Mouse (Mus musculus) lung, postnatal 10 days (tissue): Measurements from ENCODE around the gene Olfr1404.
"Not testable (repeated sequence)": the region's sequence is repeated elsewhere in the genome, so short reads cannot be mapped to it uniquely, and the experiment has no call there.

Source experiments
- DNase-seq: peaks from one replicate; pipeline ENCODE4 v3.0.0; 2021

The Olfr1404 gene

DNA sequence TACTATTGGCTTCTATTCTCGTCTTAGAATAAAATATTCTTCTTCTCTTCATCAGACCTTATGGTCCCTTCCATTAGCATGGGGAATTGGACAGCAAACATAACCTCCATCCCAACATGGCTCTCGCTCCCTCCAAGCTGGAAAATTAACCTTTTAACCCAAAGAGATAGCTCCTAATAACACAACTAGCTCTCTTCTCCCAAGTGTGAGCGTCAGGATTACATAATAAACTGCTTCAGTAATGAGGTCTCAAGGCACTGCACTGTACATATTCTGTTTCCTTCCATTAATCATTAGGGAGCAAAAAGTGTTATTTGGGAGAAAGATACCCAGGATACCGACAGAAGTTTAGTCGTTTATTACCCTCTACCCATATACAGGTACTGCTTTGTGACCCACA, at the start of gene Olfr1404:
Olfr1404 (plus strand) TSS at position 301 of the 400 bp plus-strand sequence.
- DNase-seq, result no peak

DNA sequence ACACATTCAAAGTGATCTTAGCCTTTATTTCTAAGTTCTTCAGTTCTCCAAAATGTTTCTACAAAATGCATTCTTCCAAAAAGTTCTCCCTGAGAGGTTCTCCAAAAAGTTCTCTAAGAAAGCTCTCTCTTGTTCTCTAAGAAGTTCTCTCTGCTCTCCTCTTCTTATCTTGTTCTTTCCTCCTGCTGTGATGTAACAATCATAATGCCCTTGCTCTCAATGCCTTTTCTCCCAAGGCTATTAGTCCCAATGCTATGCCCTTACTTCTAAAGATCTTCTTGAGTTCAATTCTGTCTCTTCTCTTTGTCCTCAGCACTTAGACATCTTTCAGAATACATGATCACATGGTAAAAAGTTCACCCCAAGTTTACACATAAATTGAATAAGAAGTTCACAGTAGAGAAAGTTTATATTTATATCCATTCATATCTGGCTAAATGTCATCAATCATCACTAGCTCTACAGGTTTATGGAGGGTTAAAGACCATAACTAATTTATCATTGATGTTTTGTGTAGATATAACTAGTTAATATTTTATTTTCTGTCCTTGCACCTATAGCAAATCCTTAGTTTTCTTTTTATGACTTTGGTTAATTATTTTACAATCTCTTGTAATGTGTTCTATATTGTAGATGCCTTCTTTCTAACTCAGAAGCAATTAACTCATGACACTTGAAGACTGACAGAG, 37.9 kb upstream of the Olfr1404 start:
- no peak for DNase-seq

DNA sequence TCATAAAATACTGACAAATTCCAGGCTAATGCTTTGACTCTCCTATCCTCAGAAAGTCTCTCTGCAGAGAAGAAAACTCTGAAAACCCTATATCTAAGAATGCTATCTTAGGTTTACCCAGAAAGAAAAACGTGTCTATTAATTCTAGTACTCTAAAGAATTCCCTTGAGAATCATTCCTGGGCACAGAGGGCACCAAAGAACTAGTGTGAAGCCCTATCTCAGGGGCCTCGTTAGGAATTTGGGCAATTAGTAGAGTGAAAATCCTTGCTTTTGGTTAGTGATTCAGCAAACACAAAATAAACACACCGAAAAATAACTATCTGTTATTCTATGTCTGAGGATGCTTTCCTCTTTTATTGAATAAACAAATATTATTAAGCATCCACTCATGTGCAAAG, 21.7 kb upstream of the Olfr1404 start, which contains the start of gene Olfr1406:
Olfr1406 (minus strand) TSS at position 101 of the 400 bp plus-strand sequence.
- DNase-seq, result no peak

DNA sequence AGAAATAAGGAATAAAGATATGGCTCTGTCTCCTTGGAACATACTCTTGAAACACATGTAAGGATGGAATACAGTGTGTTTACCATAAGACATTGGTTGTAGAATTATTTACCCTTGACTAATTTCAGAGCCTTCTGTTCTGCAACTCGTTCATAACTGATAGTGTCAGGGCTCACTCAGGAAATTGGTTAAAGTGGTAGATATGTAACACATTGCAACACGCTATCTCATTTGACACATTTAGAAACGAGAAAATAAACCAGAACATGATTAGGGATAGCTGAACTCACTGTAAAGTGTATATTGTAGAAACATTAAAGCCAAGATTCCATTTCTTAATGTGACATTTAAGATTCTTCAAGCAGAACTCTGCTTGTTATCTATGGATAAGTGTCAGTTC, 20.1 kb upstream of the Olfr1404 start:
- no peak for DNase-seq

DNA sequence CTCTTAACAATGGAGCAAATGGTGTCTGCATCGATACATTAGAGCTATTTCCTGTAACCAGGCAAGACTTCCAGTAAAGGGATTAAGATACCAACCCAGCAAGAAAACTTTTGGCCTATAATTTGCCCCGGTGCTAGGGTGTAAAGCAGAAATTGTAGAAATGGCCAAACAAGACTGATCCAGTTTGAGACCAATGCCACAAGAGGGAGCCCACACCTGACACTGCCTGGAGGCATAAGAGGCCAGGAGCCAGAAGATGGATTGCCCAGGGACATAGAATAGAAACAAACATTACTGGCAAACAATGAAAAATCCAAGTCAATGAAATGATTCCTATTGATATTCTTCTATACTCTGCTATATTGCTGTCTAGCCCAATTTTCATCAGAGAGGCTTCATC, 15.8 kb upstream of the Olfr1404 start:
- DNase-seq, result no peak

DNA sequence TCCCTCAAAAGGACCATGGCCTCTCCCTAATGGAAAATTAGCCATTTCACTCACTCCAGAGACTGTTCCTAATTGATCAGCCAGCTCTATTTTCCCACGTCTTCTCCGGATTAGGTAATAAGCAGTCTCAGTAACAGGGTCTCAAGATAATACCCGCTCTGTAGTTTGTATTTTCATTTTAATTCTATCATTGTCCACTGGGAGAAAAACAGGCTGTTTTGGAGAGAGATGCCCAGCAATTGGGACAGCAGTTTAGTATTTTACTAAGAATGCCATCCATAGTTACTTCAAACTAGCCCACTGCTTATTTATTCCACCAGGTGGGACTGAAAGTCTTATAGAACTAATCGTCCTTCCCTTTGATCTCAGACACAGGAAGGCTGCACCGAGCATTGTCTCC, 14.7 kb upstream of the Olfr1404 start, which contains the start of gene Olfr218:
Olfr218 (plus strand) TSS at position 301 of the 400 bp plus-strand sequence.
- DNase-seq, result no peak

DNA sequence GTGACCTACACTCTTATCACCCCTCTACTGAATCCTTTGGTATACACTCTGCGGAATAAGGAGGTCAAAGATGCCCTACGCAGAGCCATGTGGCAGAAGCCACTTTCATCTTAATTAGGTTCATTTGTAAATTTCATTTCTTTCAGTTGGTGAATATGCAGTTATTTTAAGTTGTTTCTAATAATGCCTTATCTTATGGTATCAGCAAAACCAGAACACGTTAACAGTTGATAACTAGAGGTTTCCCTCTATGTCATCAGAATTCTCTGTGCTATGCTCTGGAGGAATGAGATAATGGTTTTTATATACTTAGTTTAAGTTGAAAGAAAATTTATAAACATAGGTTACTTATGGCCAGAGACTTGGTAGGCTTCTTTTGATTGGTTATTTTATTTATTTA, 4.3 kb downstream of the Olfr1404 start:
- DNase-seq, result no peak

DNA sequence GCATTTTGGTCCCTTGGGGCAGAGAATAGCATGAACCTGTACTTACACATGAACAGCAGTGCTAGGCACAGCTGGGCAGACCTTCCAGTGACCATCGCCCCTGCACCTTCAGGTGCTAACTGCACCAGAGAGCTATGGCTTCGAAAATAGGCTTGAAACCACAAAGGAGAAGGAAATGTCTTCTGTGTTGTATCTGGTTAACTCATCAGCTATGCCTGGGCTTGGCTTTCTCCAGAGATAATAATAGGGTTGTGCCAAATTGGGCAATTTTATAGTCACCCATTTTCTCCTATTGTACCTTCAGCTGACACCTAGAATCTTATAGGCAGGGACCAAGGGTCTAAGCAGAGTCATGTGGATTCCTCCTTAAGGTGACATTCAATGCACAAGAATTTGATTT, 14.9 kb downstream of the Olfr1404 start, which contains the start of gene Fcer1a:
Fcer1a (minus strand) TSS at position 134 of the 400 bp plus-strand sequence.
- DNase-seq, result no peak

DNA sequence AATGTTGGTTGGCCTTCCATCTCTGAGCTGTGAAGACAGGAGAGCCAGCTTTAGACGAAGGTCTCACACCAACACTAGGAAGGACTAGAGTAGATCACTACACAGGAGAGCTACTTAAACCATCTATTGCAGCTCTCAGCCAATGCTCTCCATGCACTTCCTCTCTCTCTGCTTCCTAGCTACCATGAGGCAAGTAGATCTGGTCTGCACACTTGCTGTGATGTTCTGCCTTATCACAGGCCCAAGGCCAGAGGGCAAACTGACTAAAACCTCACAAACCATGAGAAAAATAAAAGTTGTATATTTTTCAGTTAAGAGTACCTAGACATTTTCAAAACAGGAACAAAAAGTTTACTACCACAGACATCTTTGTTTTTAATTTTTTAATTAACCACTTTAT, 24.8 kb downstream of the Olfr1404 start:
- not testable (repeated sequence) for DNase-seq

DNA sequence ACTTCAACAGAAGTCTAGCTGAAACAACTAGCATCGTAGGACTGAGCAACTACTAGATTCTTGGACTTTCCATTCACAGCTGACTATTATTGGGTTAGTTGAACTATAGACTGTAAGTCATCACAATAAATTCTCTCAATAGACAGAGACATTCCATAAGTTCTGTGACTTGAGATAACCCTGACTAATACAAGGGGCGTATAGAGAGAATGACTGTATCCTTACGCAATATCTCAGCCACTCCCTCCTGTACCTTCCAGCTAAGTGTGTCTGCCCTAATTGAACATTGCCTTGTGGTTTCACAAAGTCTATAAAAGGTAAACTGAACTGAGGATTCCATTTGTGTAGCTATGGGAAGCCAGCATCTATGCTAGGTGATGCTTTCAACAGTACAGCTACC, 37.7 kb downstream of the Olfr1404 start:
- DNase-seq, result no peak

DNA sequence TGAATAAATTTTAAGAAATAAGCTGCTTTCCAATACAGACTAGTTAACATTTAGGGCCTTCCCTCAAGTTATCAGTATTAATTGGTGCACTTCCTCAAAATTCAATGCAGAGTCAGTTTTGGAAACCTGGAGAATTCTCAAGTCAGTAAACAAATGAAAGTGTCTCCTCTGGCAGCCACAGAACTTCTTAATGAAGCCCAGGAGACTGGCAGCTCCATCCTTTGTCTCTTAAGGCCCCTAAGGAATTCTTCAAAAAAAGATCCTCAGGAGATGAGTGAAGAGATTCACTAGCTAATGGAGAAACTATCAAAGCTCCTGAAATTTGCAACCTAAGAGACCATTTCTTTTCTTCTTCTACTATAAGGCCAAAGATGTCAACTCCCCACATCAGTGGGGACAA, 53.5 kb downstream of the Olfr1404 start, which contains the start of gene Olfr418:
Olfr418 (plus strand) TSS at position 301 of the 400 bp plus-strand sequence.
- DNase-seq, result no peak
